Mouse (Mus musculus) thymus, postnatal 36 days (tissue): ENCODE measurements around the gene Rusc1.

ENCODE experiments used
- DNase-seq, 2 experiments: peaks; one replicate each; pipeline ENCODE4 v3.0.0; 2022; ENCODE audit warnings: mixed read lengths in 2 of 2

Rusc1 gene

DNA sequence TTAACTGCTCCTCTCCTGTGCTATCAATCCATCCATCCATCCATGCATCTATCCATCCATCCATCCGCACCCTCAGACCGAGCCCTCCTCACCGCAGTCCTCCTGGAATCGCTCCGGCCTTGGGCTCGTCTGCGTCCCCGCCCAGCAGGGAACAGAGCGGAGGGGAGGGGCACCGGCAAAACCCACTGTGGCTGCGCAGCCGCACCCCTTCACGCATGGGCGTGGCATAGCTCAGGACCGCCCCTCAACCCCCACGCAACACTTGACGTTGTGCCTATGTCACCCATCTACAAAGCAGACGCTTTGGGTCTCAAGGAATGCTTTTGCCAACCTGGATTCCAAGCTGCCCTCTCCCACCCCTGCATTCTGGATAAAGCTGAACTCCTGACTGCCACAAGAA is at the start of gene Rusc1:
Gene Rusc1 (minus strand): TSS at position 137 of the 400 bp plus-strand sequence.
- peak; percentile 54 to 70 for DNase-seq

DNA sequence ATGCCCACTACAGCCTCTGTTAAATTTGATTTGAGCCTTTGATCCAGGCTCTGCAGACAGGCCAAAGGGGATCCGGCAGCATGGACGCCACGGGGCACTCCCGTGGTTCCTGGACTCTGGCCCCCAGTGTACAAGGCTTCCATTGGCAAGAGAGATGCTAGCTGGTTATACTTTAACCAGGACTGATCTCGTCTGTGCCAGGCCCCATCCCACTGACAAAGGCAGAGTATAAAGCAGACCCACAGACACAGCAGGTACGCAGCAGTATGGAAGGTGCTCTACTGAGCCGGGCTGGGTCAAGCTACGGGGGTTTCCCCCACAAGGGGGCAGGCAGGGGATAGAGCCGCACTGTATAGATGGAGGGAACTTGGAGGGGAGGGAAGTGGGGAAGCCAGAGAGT is 43.3 kb upstream of the Rusc1 start:
- DNase-seq = peak; percentile 57 to 62

DNA sequence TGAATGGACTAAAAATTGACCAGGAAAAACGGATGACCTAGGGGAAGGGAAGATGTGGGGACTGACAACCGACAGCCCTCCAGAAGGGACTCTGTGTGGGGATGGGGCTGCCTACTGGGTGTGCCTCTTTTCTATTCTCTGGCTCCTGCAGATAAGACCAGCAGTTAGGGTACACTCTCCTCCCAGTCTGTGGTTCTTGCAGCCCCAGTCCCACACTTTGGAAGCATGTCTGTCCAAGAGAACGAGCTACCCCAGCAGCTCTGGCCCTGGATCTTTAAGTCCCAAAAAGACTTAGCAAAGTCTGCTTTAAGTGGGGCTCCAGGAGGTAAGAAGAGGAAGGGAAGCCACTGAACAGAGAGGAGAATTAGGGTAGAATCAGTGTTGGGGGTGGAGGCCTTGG is 42.8 kb upstream of the Rusc1 start, which contains the start of gene Pklr:
Gene Pklr (plus strand): TSS at position 185 of the 400 bp plus-strand sequence.
- no peak for DNase-seq

DNA sequence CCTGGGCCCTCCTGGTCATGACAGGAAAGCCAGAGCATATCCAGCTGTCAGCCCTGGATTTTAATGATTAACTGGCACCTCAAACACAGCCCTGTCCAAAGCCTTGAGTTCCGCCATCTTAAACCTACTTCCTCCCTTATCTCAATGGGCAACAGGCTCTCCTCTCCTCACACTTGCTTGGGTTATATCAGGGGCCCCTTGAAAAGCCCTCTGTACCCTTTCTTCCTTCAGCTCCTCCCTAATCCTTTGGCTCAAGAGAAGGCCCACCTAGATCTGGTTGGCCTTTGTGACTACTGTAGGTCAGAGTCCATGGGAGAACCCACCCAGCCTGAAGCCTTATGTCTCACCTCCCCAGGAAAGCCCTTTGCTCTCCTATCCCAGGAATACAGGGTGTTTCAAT is 40.6 kb upstream of the Rusc1 start:
- DNase-seq = no peak

DNA sequence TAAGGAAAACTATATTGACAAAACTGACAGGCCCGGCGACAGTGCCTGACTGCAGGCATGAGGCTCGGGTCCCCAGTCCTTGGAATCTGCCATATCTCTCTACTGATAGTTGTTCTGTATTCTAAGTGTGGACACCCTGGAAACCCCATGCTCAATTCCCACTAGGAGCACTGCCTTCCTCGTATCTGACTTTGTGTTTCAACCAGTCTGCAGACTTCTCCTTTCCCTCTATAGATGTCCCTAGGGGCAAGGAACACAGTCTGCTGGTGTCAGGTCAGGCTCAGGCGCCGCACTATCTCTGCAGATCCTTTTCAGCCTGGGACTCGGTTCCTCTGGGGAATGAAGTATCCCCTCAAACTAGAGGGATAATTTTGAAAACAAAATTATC is 39.9 kb upstream of the Rusc1 start:
- no peak for DNase-seq

DNA sequence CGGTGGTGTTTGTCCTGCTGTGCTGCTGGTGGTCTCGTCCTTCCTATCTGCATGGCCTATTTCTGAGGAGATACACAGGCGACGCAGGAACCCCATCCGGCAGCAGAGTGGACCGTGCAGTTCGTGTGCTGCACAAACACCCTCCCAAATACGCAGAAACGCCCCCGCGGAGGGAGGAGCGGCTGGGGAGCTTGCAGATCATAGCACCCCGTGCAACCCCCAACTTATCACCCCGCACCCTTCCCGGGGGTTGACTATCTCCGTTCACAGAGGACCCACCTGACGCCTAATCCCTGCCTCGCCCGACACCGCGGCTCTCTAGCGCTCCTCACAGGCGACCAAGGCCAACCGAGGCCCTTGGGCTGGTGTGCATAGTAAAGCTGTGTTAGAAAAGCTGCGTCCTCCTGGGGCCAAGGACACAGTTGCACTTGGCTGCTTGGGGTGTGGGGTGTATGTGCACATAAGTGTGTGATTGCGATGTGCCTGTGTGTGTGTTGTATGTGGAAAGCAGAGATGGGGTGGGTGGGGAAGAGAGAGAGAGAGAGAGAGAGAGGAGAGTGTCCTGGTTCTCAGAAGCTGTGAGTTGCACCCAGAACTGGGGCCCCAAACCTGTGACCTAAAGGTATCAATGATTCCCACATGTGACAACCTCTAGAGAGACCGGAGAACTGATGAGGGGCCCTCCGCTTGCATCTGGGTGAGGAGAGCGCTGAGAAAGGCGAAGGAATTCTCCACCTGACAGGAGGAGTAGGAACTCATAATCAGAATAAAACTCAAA is 39.4 kb upstream of the Rusc1 start:
- DNase-seq = peak; percentile 7 to 22

DNA sequence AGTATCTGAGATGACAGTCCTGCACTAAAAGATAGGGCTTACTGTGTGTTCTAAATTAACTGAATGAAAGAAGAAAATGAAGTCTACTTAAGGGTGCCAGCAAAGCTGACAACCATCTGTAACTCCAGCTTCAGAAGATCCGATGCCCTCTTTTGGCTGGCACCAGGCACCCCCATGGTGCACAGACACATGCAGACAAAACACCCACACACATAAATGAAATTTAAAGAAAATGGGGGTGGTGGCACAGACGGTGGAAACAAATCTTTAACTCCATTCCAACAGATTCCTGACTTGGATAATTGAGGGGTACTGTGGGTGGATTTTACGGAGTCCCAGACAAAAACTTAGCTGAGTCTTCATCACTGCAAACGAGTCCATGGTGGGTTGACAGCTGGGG is 38.7 kb upstream of the Rusc1 start:
- no peak for DNase-seq

DNA sequence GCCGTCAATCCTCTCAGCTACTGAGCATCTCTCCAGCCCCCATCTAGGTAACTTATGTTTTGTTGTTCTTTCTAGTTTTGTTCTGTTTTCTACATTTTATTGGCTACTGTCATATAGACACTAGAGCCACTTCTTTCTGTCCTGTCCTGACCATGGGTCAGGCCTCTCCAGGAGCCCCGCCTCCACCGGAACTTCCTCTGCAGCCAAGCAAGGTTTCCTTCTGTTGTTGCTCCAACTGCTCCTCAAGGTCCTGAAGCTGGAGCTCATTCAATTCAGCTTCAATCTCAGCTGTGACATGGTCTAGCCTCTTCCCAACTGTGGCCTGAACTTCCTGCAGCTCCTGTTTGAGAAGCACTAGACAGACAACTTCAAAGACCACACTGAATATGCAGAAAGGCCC is 36.8 kb upstream of the Rusc1 start:
- no peak for DNase-seq

DNA sequence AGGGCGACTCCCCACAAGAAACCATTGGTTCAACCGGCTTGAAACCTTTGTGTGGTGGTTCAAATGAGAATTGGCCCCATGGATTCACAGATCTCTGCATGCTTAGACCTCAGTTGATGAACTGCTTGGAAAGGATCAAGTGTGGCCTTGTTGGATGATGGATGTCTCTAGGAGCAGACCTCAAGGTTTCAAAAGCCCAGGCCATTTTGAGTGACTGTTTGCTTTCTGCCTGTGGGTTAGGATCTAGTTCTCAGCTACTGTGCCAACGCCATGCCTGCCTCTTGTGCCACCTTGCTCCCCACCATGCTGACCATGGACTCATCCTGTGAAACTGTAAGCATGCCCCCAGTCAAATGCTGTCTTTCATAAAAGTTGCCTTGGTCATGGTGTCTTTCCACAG is 32.9 kb upstream of the Rusc1 start:
- no peak for DNase-seq

DNA sequence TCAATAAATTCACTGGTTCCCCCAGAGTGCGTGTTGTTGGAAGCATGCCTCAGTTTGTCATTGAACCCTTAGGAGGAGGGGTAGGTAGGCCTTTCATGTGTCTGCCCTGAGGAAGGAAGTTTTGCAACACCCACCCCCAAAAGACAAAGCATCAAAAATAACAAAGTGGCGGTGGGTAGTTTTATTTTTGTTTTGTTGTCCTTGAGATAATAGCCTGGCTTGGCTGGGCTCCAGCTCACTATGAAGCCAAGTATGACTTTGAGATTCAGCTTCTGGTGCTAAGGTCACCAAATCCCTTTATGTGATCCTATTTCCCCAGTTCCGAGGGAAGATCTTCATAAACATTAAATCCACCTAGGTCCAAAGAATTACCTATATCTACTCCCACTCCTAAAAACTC is 31.1 kb upstream of the Rusc1 start:
- DNase-seq = no peak

DNA sequence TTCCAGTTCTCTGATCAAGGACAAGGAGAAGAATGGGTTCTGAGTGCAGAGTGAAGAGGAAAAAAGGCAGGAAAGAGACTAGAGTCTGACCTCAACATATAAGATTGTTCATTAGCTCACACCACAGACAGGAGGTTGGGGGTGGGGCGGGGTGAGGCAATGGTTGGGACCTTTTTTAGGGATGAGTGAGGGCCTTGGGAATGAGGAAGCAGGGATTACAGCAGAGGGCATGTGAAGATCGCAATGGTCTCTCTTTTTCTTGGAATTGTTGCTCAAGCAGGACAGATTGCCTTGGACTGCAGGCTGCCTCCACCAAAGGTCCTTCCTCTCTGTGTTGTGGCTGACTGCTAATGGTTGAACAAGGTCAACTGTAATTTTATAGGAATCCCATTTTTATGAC is 30.2 kb upstream of the Rusc1 start:
- DNase-seq = no peak

DNA sequence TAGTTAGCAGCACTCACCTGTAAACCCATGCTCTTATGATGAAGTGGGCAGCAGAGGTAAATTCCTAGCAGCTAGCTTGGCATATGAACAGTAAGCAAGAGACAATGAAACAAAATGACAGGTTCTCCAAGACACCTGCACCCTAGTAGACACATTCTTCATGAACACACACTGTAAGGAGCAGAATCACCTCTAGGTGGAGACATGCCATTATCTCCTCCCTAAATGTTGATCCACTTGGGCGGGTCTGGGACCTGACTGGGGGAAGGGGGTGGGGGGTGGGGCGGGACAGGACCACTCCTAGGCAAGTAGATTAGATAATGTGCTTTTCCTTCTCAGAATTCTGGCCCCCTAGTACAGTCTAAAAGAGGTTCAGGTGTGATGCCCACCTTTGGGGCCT is 22.4 kb upstream of the Rusc1 start:
- no peak for DNase-seq

DNA sequence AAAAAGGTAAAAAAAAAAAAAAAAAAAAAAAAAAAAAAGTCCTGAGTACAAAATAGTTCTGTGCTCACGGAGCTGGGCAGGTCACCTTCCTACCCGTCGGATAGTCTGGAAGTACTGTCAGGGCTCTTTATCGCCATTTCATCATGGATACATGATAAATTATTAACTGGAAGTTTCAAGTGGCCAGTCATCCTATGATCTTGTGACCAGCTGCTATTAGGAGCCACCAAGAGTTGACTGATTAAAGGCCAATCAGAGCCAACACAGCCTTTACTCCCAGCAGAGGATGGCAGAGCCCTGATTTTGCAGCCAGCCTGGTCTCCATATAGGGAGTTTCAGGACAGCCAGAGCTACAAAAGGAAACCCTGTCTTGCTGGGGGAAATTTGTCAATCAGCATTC is 19.9 kb upstream of the Rusc1 start:
- DNase-seq = no peak

DNA sequence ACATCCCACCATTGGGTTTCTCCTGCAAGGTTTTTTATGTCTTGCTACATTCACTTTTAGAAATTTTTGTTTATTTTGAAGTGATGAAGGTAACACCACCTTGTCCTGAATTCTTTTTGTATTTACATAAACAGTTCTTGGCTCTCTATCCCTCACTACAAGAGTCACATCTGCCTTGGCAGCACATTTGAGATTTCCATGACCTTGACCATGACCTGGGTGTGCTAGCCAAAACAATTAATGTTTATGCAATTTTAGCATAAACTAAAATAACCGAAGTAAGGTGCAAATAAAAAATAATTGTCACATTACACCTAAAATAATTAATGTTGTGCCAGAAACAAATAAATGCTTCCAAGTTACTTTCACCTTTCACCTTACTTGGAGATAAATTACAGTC is 15.0 kb upstream of the Rusc1 start:
- no peak for DNase-seq

DNA sequence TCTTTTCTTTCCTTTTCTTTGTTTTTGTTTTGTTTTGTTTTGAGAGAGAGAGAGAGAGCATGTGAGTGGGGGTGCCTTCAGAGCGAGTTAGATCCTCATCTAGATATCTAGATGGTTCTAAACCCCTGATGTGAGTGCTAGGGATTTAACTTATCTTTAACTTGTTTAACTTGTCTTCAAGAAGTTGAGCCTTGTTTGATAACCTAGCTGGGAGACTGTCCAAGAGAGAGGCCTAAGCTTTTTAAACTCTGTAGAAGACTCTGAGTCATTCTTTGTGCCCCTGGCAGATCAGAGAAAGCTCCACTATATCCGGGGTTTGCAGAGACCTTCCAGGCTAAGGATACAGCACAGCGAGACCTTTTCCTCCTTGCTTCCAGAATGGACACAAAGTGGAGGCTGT is 14.4 kb upstream of the Rusc1 start:
- DNase-seq = no peak

DNA sequence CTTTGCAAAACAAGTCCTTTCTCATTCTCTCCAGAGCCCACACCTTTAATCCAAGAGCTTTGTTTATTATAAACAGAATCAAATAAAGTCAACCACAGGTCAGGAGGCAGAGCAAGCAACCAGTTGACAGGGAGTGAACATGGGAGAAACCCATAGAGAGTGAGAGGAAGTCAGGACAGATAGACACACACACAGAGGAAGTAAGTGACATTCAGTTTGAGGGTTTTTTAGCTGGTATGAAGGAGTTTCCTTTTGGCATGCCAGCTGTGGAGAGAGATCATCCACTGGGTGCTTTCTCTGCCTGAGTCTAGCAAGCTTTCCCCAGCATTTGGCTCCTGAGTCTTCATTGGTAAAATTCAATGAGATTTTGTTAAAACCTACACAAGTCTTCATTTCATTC is 13.8 kb upstream of the Rusc1 start:
- no peak for DNase-seq

DNA sequence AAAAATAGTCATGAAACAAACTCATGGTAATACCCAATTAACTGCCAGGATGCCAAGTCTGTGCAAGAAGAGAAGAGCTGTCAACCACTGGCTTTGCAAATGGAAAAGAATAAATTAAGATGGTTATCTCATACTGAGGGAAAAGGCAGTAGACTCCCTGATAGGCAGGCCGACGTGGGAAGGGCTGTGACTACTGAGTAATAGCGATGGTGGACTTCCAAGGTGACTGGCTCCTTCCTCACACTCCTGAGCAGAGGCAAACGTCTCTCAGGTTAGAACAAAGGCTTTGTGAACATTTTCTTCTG is 10.1 kb upstream of the Rusc1 start:
- DNase-seq = no peak

DNA sequence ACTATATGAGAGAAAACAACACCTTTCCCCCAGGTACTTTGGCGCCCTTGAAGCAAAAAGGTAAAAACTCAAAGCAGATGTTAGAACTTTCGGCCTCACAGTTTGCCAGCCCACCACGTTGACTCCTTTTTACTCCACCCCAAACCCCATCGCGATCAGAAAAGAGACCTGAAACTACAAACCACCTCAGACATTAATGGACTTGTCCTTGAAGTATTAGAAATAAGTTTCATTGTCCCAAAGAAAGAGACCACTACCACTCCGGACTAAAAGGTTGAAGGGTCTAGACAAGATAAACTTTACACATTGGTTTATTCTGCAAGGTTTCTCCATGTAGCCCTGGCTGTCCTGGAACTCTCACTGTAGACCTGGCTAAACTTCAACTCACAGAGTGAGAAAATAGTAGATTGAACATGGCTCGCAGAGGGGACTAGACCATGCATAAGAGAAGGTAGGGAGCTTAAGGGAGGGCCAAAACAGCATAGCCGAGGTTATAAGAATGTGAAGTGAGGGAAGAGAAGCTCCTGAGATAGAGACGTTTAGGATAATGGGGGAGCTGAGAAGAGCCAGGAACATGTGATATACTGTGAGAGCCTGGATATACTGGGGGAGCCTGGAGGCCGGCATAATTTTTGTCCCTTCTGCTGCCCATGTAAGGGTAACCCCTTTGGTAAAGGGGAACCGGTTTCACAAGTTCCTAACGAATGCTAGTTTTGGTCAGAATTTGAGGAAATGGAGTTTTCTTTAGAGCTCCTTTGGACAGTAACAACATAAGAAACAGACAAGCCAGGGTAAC is 9.6 kb upstream of the Rusc1 start:
- no peak for DNase-seq

DNA sequence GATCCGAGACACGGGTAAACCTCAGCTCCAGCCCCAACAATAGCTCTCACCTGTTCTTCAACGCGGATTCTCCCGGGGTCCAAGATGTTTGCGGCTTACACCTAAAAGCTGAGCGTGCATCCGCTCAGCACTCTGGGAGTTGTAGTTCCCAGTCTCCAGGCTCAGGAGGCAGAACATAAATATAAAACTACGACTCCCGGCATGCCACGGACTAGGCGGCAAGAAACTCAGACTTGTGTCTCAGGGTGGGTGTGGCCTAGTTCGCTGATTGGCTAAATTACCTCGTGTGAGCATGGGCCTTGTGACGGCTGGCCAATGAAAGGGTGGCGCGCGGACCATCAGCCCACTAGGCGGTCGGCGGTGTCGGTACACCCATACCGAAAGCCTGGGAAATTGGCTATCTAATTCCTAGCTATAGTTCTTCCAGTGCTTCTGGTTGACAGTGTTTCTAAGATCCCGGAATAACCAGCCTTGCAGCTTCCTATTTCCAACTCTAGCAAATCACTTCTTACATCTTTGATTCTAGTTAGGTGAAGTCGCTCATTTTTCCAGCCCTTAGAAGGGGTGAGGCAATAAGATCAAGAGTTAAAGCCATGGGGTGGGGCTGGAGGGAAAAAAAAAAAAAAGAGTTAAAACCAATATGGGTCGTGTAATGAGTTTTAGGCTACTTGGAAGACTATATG is 8.8 kb upstream of the Rusc1 start, which contains the start of gene Fdps:
Gene Fdps (minus strand): TSS at position 148 of the 683 bp plus-strand sequence.
- peak; percentile 87 to 95 for DNase-seq

DNA sequence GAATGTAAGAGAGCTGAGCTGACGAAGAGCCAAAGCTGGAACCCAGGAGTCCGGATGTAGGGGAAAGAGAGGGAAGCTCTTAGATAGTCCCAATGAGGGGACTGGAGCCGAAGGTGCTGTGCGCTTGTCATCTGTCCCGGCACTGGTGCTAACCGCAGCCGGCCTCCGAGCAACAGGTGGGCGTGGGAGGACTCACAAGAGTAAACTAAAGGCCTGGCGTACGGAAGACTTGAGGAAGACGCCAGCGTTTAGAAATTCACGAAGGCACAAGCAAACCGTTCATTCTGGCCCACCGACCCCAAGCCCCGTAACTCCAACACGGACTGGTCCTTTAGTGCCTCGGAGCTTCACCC is 8.3 kb upstream of the Rusc1 start:
- no peak for DNase-seq

DNA sequence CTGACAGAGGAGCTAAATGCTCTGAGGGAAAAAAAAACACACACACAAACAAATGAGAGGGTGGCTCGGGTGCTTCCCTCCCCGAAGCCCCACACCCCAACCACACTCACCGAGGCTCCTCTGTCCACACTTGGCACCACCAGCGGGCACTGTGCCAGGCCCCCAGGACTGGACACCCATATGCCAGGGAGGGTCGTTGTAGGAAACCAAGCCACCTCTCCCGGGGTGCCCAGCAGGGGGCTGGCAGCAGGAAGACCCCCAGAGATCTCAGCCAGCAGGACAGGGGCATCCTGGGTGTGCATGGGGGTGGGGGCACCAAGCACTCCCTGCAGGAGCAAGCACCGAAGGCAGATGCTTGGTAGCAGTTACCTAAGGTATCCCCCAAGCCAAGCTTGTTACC is 7.7 kb upstream of the Rusc1 start, which contains the start of gene Gm43738:
Gene Gm43738 (minus strand): TSS at position 289 of the 400 bp plus-strand sequence.
- peak in 1 of 2 experiments; percentile 48 for DNase-seq

DNA sequence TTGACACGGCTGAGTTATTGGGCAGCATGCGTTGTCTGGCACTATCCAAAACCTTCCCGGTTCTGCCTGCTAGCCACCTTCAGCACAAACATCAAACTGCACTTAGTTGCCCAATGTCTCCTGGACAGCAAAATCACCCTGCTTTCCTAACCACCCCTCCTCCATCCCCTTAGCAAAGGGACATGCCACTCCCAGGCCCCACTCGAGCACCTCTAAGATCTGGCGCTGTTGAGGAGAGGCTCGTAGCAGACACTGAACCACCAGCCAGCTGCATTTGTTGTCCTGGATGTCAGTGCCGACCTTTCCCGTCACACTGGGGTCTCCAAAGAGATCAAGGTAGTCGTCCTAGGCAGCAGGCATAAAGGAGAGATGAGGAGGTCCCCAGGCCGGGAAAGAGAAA is 910 bp upstream of the Rusc1 start:
- DNase-seq = no peak

DNA sequence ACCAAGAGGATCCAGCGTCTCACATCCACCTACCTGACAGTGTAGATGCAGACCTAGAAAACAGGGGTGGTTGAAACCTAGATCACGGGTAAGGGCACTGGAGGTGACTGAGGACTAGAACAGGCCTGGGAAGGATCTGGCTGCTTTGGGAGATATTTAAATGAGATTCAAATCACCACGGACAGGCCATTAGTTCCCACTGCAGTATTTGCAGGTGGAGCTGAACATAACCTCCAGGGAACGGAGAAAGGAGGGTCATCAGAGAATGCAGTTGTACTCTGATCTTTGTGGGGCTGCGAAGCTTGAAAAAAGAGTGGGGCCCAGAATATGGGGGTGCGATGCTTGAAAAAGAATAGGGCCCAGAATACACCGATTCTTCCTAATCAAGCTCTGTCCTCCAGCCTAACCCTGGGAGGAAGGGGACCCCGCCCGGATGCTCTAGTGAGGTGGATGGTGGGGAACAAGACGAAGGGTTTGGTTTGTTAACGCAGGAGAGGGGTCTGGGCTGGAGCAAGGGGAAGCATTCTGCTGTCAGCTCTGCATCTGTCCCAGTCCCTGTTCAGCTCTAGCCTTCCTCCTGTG is 511 bp downstream of the Rusc1 start:
- DNase-seq = no peak
